Comparison of ENCODE assay signal across 8 mouse cellular contexts in genomic region chr5:99728649-99729212, GRCm38 (mm10). TPM values are rescaled to one million over a fixed set of nuclear protein-coding genes. Genes with fewer than 3 reads are reported as not detected.
DNase-seq lines count a peak whose midpoint lies in the region; ATAC-seq and TF ChIP-seq lines count a peak whose summit lies in the region.

Rasgef1b (minus strand) TSS chr5:99729065.

- H3K27ac ChIP-seq in ES-Bruce4 (ENCODE audit: insufficient read depth, low read length) = no peak within 1 kb of the TSS
- H3K27ac ChIP-seq in forebrain, embryonic 15.5 days (replicated peaks) = peak within 1 kb of the TSS; percentile 87
- no peak within 1 kb of the TSS for H3K27ac ChIP-seq in heart, postnatal 0 days (ENCODE audit: low read depth)
- no peak within 1 kb of the TSS for H3K27ac ChIP-seq in liver, embryonic 16.5 days (ENCODE audit: low read length)
- H3K27ac ChIP-seq in neural tube, embryonic 15.5 days (replicated peaks) = peak within 1 kb of the TSS; percentile 85

- peak; percentile 55 for DNase-seq in cerebellum, adult 11 months
- DNase-seq in heart, postnatal 0 days (ENCODE audit: low spot score) = peak; percentile 85
- DNase-seq in kidney, postnatal 25 days = peak; percentile 81 to 91
- peak; percentile 80 for DNase-seq in thymus, postnatal 14 days

- H3K4me1 ChIP-seq in ES-Bruce4 (ENCODE audit: control insufficient read depth, insufficient read depth, low read length) = no peaks in the 10 kb centered on the region
- H3K4me1 ChIP-seq in forebrain, embryonic 15.5 days = peaks cover 17% of the 10 kb centered on the region
- peaks cover 3% of the 10 kb centered on the region; the same call in 1 of the 2 replicates for H3K4me1 ChIP-seq in heart, postnatal 0 days (ENCODE audit: control insufficient read depth, insufficient read depth)
- H3K4me1 ChIP-seq in liver, embryonic 16.5 days (ENCODE audit: control insufficient read depth, low read depth, low read length) = no peaks in the 10 kb centered on the region
- peaks cover 30% of the 10 kb centered on the region for H3K4me1 ChIP-seq in neural tube, embryonic 15.5 days

- no peak within 1 kb of the TSS for H3K9ac ChIP-seq in ES-Bruce4 (ENCODE audit: low read depth, poor library complexity, severe bottlenecking)
- peak within 1 kb of the TSS; percentile 68 for H3K9ac ChIP-seq in forebrain, embryonic 15.5 days (replicated peaks)
- peak within 1 kb of the TSS; percentile 62 for H3K9ac ChIP-seq in heart, postnatal 0 days (replicated peaks; ENCODE audit: low read depth, low read length)
- no peak within 1 kb of the TSS for H3K9ac ChIP-seq in liver, embryonic 16.5 days (ENCODE audit: low read depth, low read length)
- H3K9ac ChIP-seq in neural tube, embryonic 15.5 days (replicated peaks) = peak within 1 kb of the TSS; percentile 82

- peak within 1 kb of the TSS; percentile 99 for H3K4me2 ChIP-seq in forebrain, embryonic 15.5 days (replicated peaks)
- peak within 1 kb of the TSS; percentile 100 for H3K4me2 ChIP-seq in heart, postnatal 0 days (ENCODE audit: low read depth, low read length)
- peak within 1 kb of the TSS; percentile 64 for H3K4me2 ChIP-seq in liver, embryonic 16.5 days (ENCODE audit: low read depth, low read length)
- H3K4me2 ChIP-seq in neural tube, embryonic 15.5 days = peak within 1 kb of the TSS; percentile 95

- WGBS in forebrain, embryonic 15.5 days = under 1% methylated on average over 46 of the region's 53 CpGs
- WGBS in heart, postnatal 0 days = under 1% methylated on average over 37 of the region's 53 CpGs
- WGBS in liver, embryonic 16.5 days (ENCODE audit: insufficient replicate concordance) = 1% methylated on average over 51 of the region's 53 CpGs
- under 1% methylated on average over 40 of the region's 53 CpGs for WGBS in neural tube, embryonic 15.5 days

- no peak for TF ChIP-seq EP300 in ES-Bruce4 (IDR thresholded peaks at IDR 0.05; ENCODE audit: insufficient read depth, low read depth, low read length)
- TF ChIP-seq EP300 in heart, postnatal 0 days (IDR thresholded peaks at IDR 0.05; ENCODE audit: low read depth) = peak; percentile 48; the same call in 1 of the 2 replicates

- no peaks in the 10 kb centered on the region for H3K36me3 ChIP-seq in ES-Bruce4 (ENCODE audit: control insufficient read depth, insufficient read depth, low read length, poor library complexity, severe bottlenecking)
- H3K36me3 ChIP-seq in forebrain, embryonic 15.5 days = no peaks in the 10 kb centered on the region
- no peaks in the 10 kb centered on the region for H3K36me3 ChIP-seq in heart, postnatal 0 days (replicated peaks; ENCODE audit: control insufficient read depth, insufficient read depth, low read length)
- H3K36me3 ChIP-seq in liver, embryonic 16.5 days (ENCODE audit: control insufficient read depth, insufficient read depth) = no peaks in the 10 kb centered on the region
- no peaks in the 10 kb centered on the region for H3K36me3 ChIP-seq in neural tube, embryonic 15.5 days

- no peak for TF ChIP-seq CTCF in ES-Bruce4 (IDR thresholded peaks at IDR 0.05; ENCODE audit: low read depth, low read length)
- TF ChIP-seq CTCF in heart, postnatal 0 days (IDR thresholded peaks at IDR 0.05; ENCODE audit: low read depth) = no peak

- peaks cover 3% of the 10 kb centered on the region for H3K27me3 ChIP-seq in ES-Bruce4 (ENCODE audit: control insufficient read depth, insufficient read depth, low read length, poor library complexity, severe bottlenecking)
- peaks cover 8% of the 10 kb centered on the region; the same call in 1 of the 2 replicates for H3K27me3 ChIP-seq in forebrain, embryonic 15.5 days
- H3K27me3 ChIP-seq in heart, postnatal 0 days (ENCODE audit: control insufficient read depth, insufficient read depth, low read length) = no peaks in the 10 kb centered on the region
- H3K27me3 ChIP-seq in liver, embryonic 16.5 days (ENCODE audit: control insufficient read depth, insufficient read depth, low read depth, low read length) = peaks cover 35% of the 10 kb centered on the region
- no peaks in the 10 kb centered on the region for H3K27me3 ChIP-seq in neural tube, embryonic 15.5 days (replicated peaks)

- no peaks in the 10 kb centered on the region for H3K9me3 ChIP-seq in ES-Bruce4 (replicated peaks; ENCODE audit: control insufficient read depth, insufficient read depth, low read length, poor library complexity, severe bottlenecking)
- H3K9me3 ChIP-seq in forebrain, embryonic 15.5 days = no peaks in the 10 kb centered on the region
- H3K9me3 ChIP-seq in heart, postnatal 0 days (replicated peaks; ENCODE audit: control insufficient read depth, low read length) = no peaks in the 10 kb centered on the region
- H3K9me3 ChIP-seq in liver, embryonic 16.5 days (replicated peaks; ENCODE audit: control insufficient read depth, low read length) = no peaks in the 10 kb centered on the region
- H3K9me3 ChIP-seq in neural tube, embryonic 15.5 days (replicated peaks) = no peaks in the 10 kb centered on the region

- TF ChIP-seq POLR2A in ES-Bruce4 (IDR thresholded peaks at IDR 0.05; ENCODE audit: insufficient read depth, low read length) = no peak

- ATAC-seq in forebrain, embryonic 15.5 days (replicated peaks) = peak; percentile 95
- ATAC-seq in heart, postnatal 0 days (ENCODE audit: insufficient read depth, low read depth) = peak; percentile 90
- ATAC-seq in liver, embryonic 16.5 days (ENCODE audit: low read depth) = peak; percentile 54; the same call in 1 of the 2 replicates
- ATAC-seq in neural tube, embryonic 15.5 days (ENCODE audit: low FRiP score) = peak; percentile 94

- peak within 1 kb of the TSS; percentile 59 for H3K4me3 ChIP-seq in ES-Bruce4 (ENCODE audit: low read depth, low read length)
- peak within 1 kb of the TSS; percentile 73 for H3K4me3 ChIP-seq in forebrain, embryonic 15.5 days
- H3K4me3 ChIP-seq in heart, postnatal 0 days (ENCODE audit: low read depth, low read length) = peak within 1 kb of the TSS; percentile 83
- peak within 1 kb of the TSS; percentile 57 for H3K4me3 ChIP-seq in liver, embryonic 16.5 days (ENCODE audit: low read depth, low read length)
- peak within 1 kb of the TSS; percentile 84 for H3K4me3 ChIP-seq in neural tube, embryonic 15.5 days (replicated peaks)

RNA-seq across cellular contexts. Expression of gene Rasgef1b, which starts in this region (rescaled TPM):
- polyA plus RNA-seq in ES-Bruce4 (2011; ENCODE audit: insufficient read depth, insufficient read length, low read depth, missing spikeins) = 1.9 and 2.4 TPM in 2 replicates
- polyA plus RNA-seq in forebrain, embryonic 15.5 days (2015; fragmentation: Nextera tagmentation; extraction: Ambion mirVana) = 115 and 143 TPM in 2 replicates
- total RNA-seq in heart, postnatal 0 days (2014; rRNA removed; ENCODE audit: low replicate concordance) = 21.4 and 29.8 TPM in 2 replicates
- polyA plus RNA-seq in heart, postnatal 0 days (2015; fragmentation: Nextera tagmentation; extraction: Ambion mirVana) = 18.7 and 19.0 TPM in 2 replicates
- 11.2 and 11.5 TPM in 2 replicates for polyA plus RNA-seq in liver, embryonic 16.5 days (2015; fragmentation: Nextera tagmentation; extraction: Ambion mirVana)
- 48.6 and 53.9 TPM in 2 replicates for polyA plus RNA-seq in neural tube, embryonic 15.5 days (2015; fragmentation: Nextera tagmentation; extraction: Ambion mirVana)

Comparison
In these comparisons a context has a peak if more than half of its experiments do, and no peak if none do; other contexts are left out.
1. H3K27ac ChIP-seq: peak in forebrain, embryonic 15.5 days (single experiment) and neural tube, embryonic 15.5 days (single experiment); none in ES-Bruce4 (single experiment), heart, postnatal 0 days (single experiment) and liver, embryonic 16.5 days (single experiment).
2. H3K9ac ChIP-seq: peak in forebrain, embryonic 15.5 days (single experiment), heart, postnatal 0 days (single experiment) and neural tube, embryonic 15.5 days (single experiment); none in ES-Bruce4 (single experiment) and liver, embryonic 16.5 days (single experiment).
3. Peak in every context shown above with its lines, with median percentiles within 50 percentile points of each other: H3K4me3 ChIP-seq, DNase-seq, ATAC-seq and H3K4me2 ChIP-seq.